Mouse (Mus musculus) kidney, embryonic 15.5 days (tissue): ENCODE measurements around the gene Msh5. TPM values are rescaled to one million over a fixed set of nuclear protein-coding genes. Genes with fewer than 3 reads are reported as not detected.

Source experiments
- ATAC-seq: fragments of 200-750 bp; cut with Nextera tagmentation; replicated peaks from 2 replicates; pipeline ENCODE4 v1.8.0; 2017; ENCODE audit warnings: moderate TSS enrichment; ENCODE audit not compliant: low FRiP score
- H3K27ac ChIP-seq: fragments of 300-500 bp; sonication (generic); 2 replicates; pipeline ENCODE4 v1.5.1; 2015; ENCODE audit warnings: mild to moderate bottlenecking, inconsistent platforms
- H3K27me3 ChIP-seq: fragments of 300-500 bp; sonication (generic); 2 replicates; pipeline ENCODE4 v1.6.1; 2015; ENCODE audit warnings: inconsistent platforms
- H3K36me3 ChIP-seq: fragments of 300-500 bp; sonication (generic); 2 replicates; pipeline ENCODE4 v1.6.1; 2015; ENCODE audit warnings: inconsistent platforms
- H3K4me1 ChIP-seq: fragments of 300-500 bp; sonication (generic); 2 replicates; pipeline ENCODE4 v1.6.1; 2015; ENCODE audit warnings: inconsistent platforms
- H3K4me2 ChIP-seq: fragments of 300-500 bp; sonication (generic); 2 replicates; pipeline ENCODE4 v1.6.1; 2015; ENCODE audit warnings: moderate library complexity, mild to moderate bottlenecking, inconsistent platforms
- H3K4me3 ChIP-seq: fragments of 300-500 bp; sonication (generic); replicated peaks from 2 replicates; pipeline ENCODE4 v1.5.1; 2015; ENCODE audit warnings: mild to moderate bottlenecking, inconsistent platforms
- H3K9ac ChIP-seq: fragments of 300-500 bp; sonication (generic); 2 replicates; pipeline ENCODE4 v1.6.1; 2015; ENCODE audit warnings: mild to moderate bottlenecking, inconsistent platforms
- H3K9me3 ChIP-seq: fragments of 300-500 bp; sonication (generic); replicated peaks from 2 replicates; pipeline ENCODE4 v1.6.1; 2016; ENCODE audit warnings: inconsistent platforms
- WGBS: fragments of 180-500 bp; shearing (Covaris S2); methylation state at CpG from one replicate; pipeline ENCODE4 v1.1.7; 2015; ENCODE audit warnings: mixed read lengths; 5-methylcytosine and 5-hydroxymethylcytosine counted together
- polyA plus RNA-seq: library from polyadenylated mRNA; unstranded; fragments of >200 nt; fragmentation: Nextera tagmentation; extraction: Ambion mirVana; gene quantifications from 2 replicates; pipeline ENCODE4 v1.2.1, GENCODE M21; 2015

Gene Msh5
- polyA plus RNA-seq, 1 experiment from 2014 or later = 5.4 TPM

GRCm38 (mm10) chr17:35052271-35052798 is 5.8 kb upstream of the Msh5 start:
- no peaks in the 10 kb centered on the region for H3K9me3 ChIP-seq
- H3K27me3 ChIP-seq = no peaks in the 10 kb centered on the region
- H3K4me3 ChIP-seq = peak overlapping the region; percentile 66
- H3K27ac ChIP-seq = peak overlapping the region; percentile 100
- 73% methylated on average over 12 of the region's 12 CpGs for WGBS
- peak overlapping the region; percentile 88 for H3K4me2 ChIP-seq
- ATAC-seq = no peak
- H3K36me3 ChIP-seq = peaks cover 51% of the 10 kb centered on the region
- H3K4me1 ChIP-seq = peaks cover 53% of the 10 kb centered on the region
- peak overlapping the region; percentile 83 for H3K9ac ChIP-seq

DNA sequence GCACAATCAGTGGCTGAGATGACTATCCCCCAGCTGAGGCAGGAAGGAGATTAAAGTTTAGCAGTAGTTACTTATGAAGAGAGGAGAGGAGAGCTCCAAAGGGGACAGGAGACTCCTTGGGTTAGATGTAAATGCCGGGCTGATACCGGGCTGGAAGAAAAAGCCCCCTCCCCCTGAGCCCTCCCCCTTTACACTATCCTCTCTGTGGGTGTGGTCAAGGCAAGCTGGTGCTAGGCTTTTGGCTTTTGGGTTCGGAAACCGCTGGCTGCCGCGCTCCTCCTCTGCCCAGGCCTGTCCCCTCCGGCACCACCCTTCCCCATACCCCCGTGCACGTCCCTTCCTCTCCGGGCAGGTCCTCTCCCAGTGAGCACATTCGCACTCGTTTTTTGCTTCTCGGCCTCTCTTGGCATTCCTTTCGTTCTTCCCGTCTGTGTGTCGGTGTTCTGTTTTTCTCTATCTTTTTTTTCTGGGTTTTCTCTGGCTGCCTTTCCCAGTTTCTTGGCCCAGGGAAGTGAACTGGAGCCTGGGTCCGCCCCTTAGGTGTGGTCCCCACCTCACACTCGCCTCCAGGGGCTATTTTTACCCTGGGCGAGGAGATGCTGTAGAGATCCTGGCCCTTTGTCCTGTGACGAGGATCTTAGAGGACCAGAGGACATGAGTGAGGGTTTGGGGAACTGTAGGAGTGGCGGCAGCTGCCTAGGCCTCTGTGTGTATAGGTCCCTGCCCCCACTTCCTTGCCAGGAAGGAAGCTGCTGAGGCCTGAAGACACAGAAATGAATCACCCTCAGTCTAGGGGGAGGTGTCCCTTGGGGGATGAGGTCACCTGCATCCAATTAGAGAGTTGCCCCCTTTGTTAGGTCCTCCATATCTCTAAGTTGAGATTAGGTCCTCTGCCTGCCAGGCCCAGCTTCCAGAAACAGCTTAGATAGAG is 4.9 kb upstream of the Msh5 start:
- Histone ChIP-seq H3K4me3 (peak overlapping the region; percentile 66), H3K27me3 (no peaks in the 10 kb centered on the region), H3K4me1 (peaks cover 59% of the 10 kb centered on the region), H3K36me3 (peaks cover 42% of the 10 kb centered on the region), H3K9ac (peak overlapping the region; percentile 83), H3K9me3 (no peaks in the 10 kb centered on the region), H3K4me2 (peak overlapping the region; percentile 88), H3K27ac (peak overlapping the region; percentile 100)
- under 1% methylated on average over 21 of the region's 21 CpGs for WGBS
- peak; percentile 48 for ATAC-seq

DNA sequence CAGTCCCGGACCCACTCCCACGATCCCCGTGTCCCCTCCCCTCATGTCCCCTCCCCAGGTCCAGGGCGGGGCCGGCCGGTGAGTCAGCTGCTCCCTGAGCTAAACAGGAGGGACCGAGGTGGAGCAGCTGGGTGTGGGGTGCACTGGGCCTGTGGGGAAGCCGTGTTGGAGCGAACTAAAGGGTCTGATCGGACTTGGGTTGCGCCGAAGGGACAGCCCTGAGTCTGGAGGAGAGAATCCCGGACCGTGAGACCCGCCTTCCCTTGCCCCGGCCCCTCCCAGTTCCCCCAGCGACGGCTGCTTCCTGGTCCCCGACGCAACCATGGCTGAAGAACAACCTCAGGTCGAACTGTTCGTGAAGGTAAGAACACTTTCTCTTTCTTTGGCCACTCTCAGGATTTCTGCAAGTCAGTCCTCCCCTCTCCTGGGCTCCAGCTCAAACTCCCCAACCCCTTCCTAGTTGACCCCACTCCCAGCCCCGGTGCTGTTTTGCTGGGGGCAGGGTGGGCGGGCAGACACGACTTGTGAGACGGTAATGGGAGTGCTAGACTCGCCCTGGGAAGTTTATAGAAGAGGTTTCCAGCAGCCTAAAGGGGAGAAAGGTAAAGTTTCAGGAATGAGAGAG is 3.7 kb upstream of the Msh5 start:
- peak overlapping the region; percentile 66 for H3K4me3 ChIP-seq
- H3K4me1 ChIP-seq = peaks cover 67% of the 10 kb centered on the region
- H3K9me3 ChIP-seq = no peaks in the 10 kb centered on the region
- ATAC-seq = peak; percentile 20
- H3K27me3 ChIP-seq = no peaks in the 10 kb centered on the region
- H3K9ac ChIP-seq = peak overlapping the region; percentile 83
- peak overlapping the region; percentile 100 for H3K27ac ChIP-seq
- under 1% methylated on average over 27 of the region's 27 CpGs for WGBS
- H3K4me2 ChIP-seq = peak overlapping the region; percentile 88
- peaks cover 31% of the 10 kb centered on the region for H3K36me3 ChIP-seq

- H3K4me1 ChIP-seq = peaks cover 73% of the 10 kb centered on the region
- 4% methylated on average over 11 of the region's 11 CpGs for WGBS
- ATAC-seq = peak; percentile 31
These were observed 3.0 kb upstream of the Msh5 start, which contains the start of gene Clic1 for GRCm38 (mm10) chr17:35049561-35050016. TSS of gene Clic1 (plus strand) at chr17:35049966.

GRCm38 (mm10) chr17:35048932-35049440 is 2.4 kb upstream of the Msh5 start:
- peaks cover 74% of the 10 kb centered on the region for H3K4me1 ChIP-seq
- no peaks in the 10 kb centered on the region for H3K27me3 ChIP-seq
- WGBS = 71% methylated on average over 5 of the region's 5 CpGs
- H3K27ac ChIP-seq = peak overlapping the region; percentile 100
- H3K9me3 ChIP-seq = no peaks in the 10 kb centered on the region
- H3K4me3 ChIP-seq = peak overlapping the region; percentile 66
- peaks cover 19% of the 10 kb centered on the region for H3K36me3 ChIP-seq
- H3K4me2 ChIP-seq = peak overlapping the region; percentile 88
- no peak for ATAC-seq
- H3K9ac ChIP-seq = 0 out of 2 replicates have a peak overlapping the region, but pooled peaks have one; percentile 83

More at GRCm38 (mm10) chr17:35049561-35050016, 3.0 kb upstream of the Msh5 start, which contains the start of gene Clic1:
- Histone ChIP-seq H3K4me2 (peak within 1 kb of the TSS; percentile 88), H3K9ac (peak within 1 kb of the TSS; percentile 83), H3K27me3 (no peaks in the 10 kb centered on the region), H3K9me3 (no peaks in the 10 kb centered on the region), H3K36me3 (peaks cover 25% of the 10 kb centered on the region), H3K4me3 (peak within 1 kb of the TSS; percentile 66), H3K27ac (peak within 1 kb of the TSS; percentile 100)

DNA sequence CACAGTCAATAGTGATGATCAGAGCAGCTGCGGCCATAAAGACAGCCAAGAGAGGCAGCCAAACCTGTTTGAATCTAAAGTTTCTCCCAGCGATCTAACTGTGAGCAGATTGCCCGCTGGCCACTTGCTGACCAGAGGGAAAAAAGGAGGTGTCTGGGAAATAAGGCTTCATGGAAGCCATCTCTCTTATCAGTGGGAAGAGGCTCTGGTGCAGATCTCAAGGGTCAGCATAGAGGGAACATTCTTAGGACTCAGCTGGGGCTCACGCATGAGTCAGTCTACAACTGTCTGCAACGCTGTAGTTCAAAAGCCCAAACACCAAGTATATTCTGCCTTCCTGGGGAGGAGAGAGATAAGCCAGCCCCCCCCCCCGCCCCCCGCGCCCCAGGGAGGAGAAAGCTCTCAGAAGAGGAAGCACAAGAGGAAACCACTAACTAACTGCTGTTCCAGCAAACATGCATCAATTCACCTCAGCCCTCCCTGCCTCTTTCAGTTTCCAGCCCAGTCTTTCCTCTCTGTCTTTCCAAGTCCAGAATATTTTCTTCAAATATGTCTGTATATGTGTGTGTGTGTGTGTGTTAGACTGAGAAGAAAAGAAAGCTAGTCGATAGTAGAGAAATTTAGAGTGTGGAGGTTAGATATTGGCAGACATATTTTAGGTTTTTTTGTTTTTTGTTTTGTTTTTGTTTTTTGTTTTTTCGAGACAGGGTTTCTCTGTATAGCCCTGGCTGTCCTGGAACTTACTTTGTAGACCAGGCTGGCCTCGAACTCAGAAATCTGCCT is 1.8 kb upstream of the Msh5 start:
- ATAC-seq = no peak
- no peak overlapping the region for H3K9ac ChIP-seq
- peaks cover 12% of the 10 kb centered on the region for H3K36me3 ChIP-seq
- H3K27ac ChIP-seq = peak overlapping the region; percentile 100
- no peaks in the 10 kb centered on the region for H3K27me3 ChIP-seq
- peak overlapping the region; percentile 69 for H3K4me3 ChIP-seq
- H3K4me2 ChIP-seq = peak overlapping the region; percentile 99
- peaks cover 70% of the 10 kb centered on the region for H3K4me1 ChIP-seq
- 36% methylated on average over 11 of the region's 11 CpGs for WGBS
- H3K9me3 ChIP-seq = no peaks in the 10 kb centered on the region

DNA sequence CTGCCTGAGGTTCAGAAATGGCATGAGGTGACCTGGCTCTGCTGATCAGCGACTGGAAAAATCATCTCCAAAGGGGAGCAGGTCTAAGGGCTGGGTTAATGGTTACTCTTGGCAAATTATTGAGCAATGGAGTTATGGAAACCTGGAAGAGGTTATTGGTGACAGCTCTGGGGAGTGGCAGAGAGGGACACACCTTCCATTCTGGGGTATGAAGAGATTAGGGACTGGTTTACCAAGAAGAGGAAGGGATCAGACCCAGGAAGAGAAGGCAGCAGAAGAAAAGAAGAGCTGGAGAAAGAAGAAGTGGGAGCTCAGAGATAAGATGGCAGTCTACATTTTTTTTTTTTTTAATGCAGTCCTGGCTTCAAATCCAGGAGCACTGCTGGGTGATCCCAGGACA is 1.1 kb upstream of the Msh5 start:
- no peak overlapping the region for H3K9ac ChIP-seq
- WGBS = 41% methylated on average over 1 of the region's 1 CpGs
- ATAC-seq = no peak
- no peaks in the 10 kb centered on the region for H3K9me3 ChIP-seq
- H3K4me3 ChIP-seq = peak overlapping the region; percentile 69
- H3K4me1 ChIP-seq = peaks cover 64% of the 10 kb centered on the region
- peak overlapping the region; percentile 99 for H3K4me2 ChIP-seq
- peaks cover 6% of the 10 kb centered on the region for H3K36me3 ChIP-seq
- peak overlapping the region; percentile 100 for H3K27ac ChIP-seq
- no peaks in the 10 kb centered on the region for H3K27me3 ChIP-seq

DNA sequence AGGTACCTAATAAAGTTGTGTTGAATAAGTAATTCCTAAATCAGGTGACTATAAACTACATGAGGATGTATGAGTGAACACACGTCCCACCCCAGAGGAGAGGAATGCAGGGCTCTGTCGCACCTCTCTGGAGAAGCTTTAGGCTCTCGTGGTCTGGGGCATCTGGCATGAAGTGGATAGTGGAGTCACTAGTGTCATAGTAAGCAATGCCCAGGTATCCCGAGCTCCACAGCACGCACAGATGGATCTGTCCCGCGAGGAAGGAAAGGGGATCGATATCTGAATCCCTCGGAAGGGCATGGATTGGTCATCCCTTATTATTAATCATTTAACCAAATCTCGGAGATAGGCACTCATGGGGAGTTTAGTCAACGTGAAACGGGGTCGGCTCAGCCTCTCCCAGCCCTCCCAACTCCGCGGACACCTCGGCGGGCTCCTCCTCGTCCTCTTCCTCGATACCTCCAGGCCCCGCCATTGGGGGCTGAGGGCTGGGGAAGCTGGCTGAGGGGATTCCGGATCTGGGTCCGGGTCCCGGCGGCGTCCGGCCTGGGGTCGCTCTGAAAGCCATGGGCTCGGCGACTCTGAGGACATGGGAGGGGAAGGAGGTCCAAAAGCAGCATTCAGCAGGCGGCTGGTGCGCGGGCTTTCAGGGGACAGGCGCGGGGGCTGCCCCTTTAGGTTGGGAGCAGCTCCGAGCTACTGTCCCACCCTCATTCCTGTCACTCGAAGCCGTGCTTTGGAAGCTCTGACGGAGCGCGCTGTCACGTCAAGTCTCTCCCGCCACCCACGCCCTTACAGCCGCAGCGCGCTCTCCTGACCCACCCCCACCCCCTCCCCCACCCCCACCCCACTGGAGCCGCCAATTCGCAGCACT is 501 bp downstream of the Msh5 start:
- ATAC-seq = no peak; the same call in none of the 2 replicates
- peak overlapping the region; percentile 95 for H3K27ac ChIP-seq
- peaks cover 52% of the 10 kb centered on the region for H3K4me1 ChIP-seq
- peak overlapping the region; percentile 99 for H3K4me2 ChIP-seq
- no peaks in the 10 kb centered on the region for H3K27me3 ChIP-seq
- H3K9me3 ChIP-seq = no peaks in the 10 kb centered on the region
- H3K4me3 ChIP-seq = peak overlapping the region; percentile 69
- peak overlapping the region; percentile 93 for H3K9ac ChIP-seq
- H3K36me3 ChIP-seq = no peaks in the 10 kb centered on the region
- WGBS = 4% methylated on average over 48 of the region's 48 CpGs

GRCm38 (mm10) chr17:35044904-35045806 is 1.4 kb downstream of the Msh5 start:
- no peak for ATAC-seq
- 68% methylated on average over 7 of the region's 7 CpGs for WGBS

DNA sequence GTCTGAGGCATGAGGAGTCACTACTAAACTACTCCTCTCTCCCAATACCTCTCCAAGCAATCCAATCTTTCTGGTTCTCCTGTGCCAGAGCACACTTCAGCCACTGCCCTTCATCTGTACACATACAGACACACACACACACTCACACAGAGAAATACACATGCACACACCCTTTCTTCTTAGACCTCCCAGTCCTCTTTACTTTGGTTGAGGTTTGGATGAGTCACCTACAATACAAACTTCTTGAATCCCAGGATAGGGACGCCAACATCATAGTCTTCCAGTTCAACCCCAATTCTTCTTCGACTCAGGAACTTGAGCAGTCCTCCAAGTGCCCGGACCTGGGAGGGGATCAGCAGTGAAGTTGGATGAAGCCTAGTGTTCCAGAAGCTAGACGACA is 2.8 kb downstream of the Msh5 start:
- Histone ChIP-seq H3K4me2 (no peak overlapping the region), H3K9ac (no peak overlapping the region), H3K4me3 (no peak overlapping the region), H3K27me3 (no peaks in the 10 kb centered on the region), H3K4me1 (peaks cover 39% of the 10 kb centered on the region), H3K9me3 (no peaks in the 10 kb centered on the region), H3K36me3 (no peaks in the 10 kb centered on the region), H3K27ac (peak overlapping the region; percentile 95)
- no peak for ATAC-seq
- WGBS = 80% methylated on average over 4 of the region's 4 CpGs

More at GRCm38 (mm10) chr17:35044904-35045806, 1.4 kb downstream of the Msh5 start:
- H3K4me3 ChIP-seq = peak overlapping the region; percentile 69
- no peaks in the 10 kb centered on the region for H3K36me3 ChIP-seq
- peak overlapping the region; percentile 95 for H3K27ac ChIP-seq
- H3K27me3 ChIP-seq = no peaks in the 10 kb centered on the region
- H3K4me2 ChIP-seq = peak overlapping the region; percentile 99
- no peaks in the 10 kb centered on the region for H3K9me3 ChIP-seq
- H3K9ac ChIP-seq = peak overlapping the region; percentile 93; the same call in 1 of the 2 replicates
- peaks cover 52% of the 10 kb centered on the region for H3K4me1 ChIP-seq
